Mouse (Mus musculus): ENCODE results near the gene Gm6358. TPM values are rescaled to one million over a fixed set of nuclear protein-coding genes. Genes with fewer than 3 reads are reported as not detected.
"Not testable (repeated sequence)": the region's sequence is repeated elsewhere in the genome, so short reads cannot be mapped to it uniquely, and the experiment has no call there.

The Gm6358 gene
- polyA plus RNA-seq (2012; fragmentation: generic; extraction: Trizol), result not detected
- long read RNA-seq, experiment 1, result 0 reads
- long read RNA-seq, experiment 2, result 0 reads

DNA sequence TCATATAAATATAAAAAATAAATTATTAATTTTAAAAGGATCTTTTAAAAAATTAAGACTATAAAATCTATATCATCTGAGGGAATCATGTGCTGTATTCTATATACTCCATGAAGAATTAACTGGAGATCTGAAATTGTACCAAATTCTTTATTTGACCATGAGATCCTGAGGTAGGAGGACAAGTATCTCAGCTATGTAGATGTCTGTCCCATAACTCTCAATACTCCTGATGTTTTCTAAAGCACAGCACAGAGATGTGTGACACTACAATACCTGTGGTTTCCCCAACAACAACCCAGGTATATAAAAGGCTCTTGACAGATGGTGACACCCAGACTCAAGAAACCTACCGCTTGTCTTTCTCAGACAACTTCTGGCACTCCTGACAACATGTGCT is at the start of gene Gm6358:
Gene Gm6358 (plus strand): TSS at position 301 of the 400 bp plus-strand sequence.
- Histone ChIP-seq H3K36me3 (ENCODE audit: control insufficient read depth, insufficient read depth) (no peaks in the 10 kb centered on the region), H3K27me3 (ENCODE audit: control insufficient read depth, insufficient read depth, insufficient read length) (no peaks in the 10 kb centered on the region), H3K4me3 (ENCODE audit: insufficient read depth, poor library complexity, severe bottlenecking) (no peak within 1 kb of the TSS), H3K79me3 (ENCODE audit: low read depth) (no peaks in the 10 kb centered on the region), H3K79me2 (ENCODE audit: control insufficient read depth, insufficient read depth) (no peaks in the 10 kb centered on the region), H3ac (ENCODE audit: control insufficient read depth, insufficient read length, low read depth) (no peak within 1 kb of the TSS)
- TF ChIP-seq USF1 (IDR thresholded peaks at IDR 0.05; ENCODE audit: low read depth), result no peak
- TF ChIP-seq MYOD1 (IDR thresholded peaks at IDR 0.05; ENCODE audit: control insufficient read depth, insufficient read length, low read depth), result no peak
- TF ChIP-seq MYOG (IDR thresholded peaks at IDR 0.05; ENCODE audit: control insufficient read depth, extremely low read depth, insufficient read length), result no peak
- no peak for TF ChIP-seq CTCF (IDR thresholded peaks at IDR 0.05; ENCODE audit: control insufficient read depth, insufficient read depth, insufficient read length)
- no peak for TF ChIP-seq CEBPB (IDR thresholded peaks at IDR 0.05; ENCODE audit: low read depth)
- no peak for TF ChIP-seq MAX (IDR thresholded peaks at IDR 0.05)
- no peak for TF ChIP-seq FOSL1 (IDR thresholded peaks at IDR 0.05; ENCODE audit: insufficient read depth, low read length, poor library complexity, severe bottlenecking)

DNA sequence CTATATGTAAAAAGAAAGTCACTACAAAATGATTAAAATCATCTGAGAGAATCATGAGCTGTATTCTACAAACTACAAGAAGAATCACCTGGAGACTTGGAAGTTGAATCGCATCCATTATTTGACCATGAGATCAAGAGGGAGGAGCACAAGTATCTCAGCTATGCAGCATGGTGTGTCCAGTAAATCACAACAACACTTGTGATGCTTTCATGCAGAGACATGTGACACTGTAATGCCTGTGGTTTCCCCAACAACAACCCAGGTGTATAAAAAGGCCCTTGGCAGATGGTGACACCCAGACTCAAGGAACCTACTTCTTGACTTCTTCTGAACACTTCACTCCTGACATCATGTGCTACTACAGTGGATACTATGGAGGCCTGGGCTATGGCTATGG is 10.1 kb downstream of the Gm6358 start, which contains the start of gene Gm10061:
Gene Gm10061 (plus strand): TSS at position 301 of the 400 bp plus-strand sequence.
- Histone ChIP-seq H3K36me3 (ENCODE audit: control insufficient read depth, insufficient read depth) (no peaks in the 10 kb centered on the region), H3K27me3 (ENCODE audit: control insufficient read depth, insufficient read depth, insufficient read length) (no peaks in the 10 kb centered on the region), H3K4me3 (ENCODE audit: insufficient read depth, poor library complexity, severe bottlenecking) (no peak within 1 kb of the TSS), H3ac (ENCODE audit: control insufficient read depth, insufficient read length, low read depth) (no peak within 1 kb of the TSS), H3K79me3 (ENCODE audit: low read depth) (no peaks in the 10 kb centered on the region), H3K79me2 (ENCODE audit: control insufficient read depth, insufficient read depth) (no peaks in the 10 kb centered on the region)
- TF ChIP-seq MYOG (IDR thresholded peaks at IDR 0.05; ENCODE audit: control insufficient read depth, extremely low read depth, insufficient read length), result no peak
- TF ChIP-seq MAX (IDR thresholded peaks at IDR 0.05), result no peak
- no peak for TF ChIP-seq FOSL1 (IDR thresholded peaks at IDR 0.05; ENCODE audit: insufficient read depth, low read length, poor library complexity, severe bottlenecking)
- no peak for TF ChIP-seq CTCF (IDR thresholded peaks at IDR 0.05; ENCODE audit: control insufficient read depth, insufficient read depth, insufficient read length)
- no peak for TF ChIP-seq CEBPB (IDR thresholded peaks at IDR 0.05; ENCODE audit: low read depth)
- TF ChIP-seq USF1 (IDR thresholded peaks at IDR 0.05; ENCODE audit: low read depth), result no peak
- TF ChIP-seq MYOD1 (IDR thresholded peaks at IDR 0.05; ENCODE audit: control insufficient read depth, insufficient read length, low read depth), result no peak

DNA sequence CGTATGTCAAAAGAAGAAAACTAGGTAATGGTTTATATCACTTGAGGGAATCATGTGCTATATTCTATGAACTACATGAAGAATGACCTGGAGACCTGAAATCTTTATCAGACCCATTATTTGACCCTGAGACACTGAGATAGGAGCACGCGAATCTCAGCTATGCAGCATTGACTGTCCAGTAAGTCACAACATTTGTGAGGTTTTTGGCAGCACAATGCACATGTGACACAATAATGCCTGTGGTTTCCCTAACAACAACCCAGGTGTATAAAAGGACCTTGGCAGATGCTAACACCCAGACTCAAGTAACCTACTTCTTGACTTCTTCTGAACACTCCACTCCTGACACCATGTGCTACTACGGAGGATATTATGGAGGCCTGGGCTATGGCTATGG is 17.0 kb downstream of the Gm6358 start, which contains the start of gene Gm9789:
Gene Gm9789 (plus strand): TSS at position 301 of the 400 bp plus-strand sequence.
- TF ChIP-seq MAX (IDR thresholded peaks at IDR 0.05), result no peak
- TF ChIP-seq MYOD1 (IDR thresholded peaks at IDR 0.05; ENCODE audit: control insufficient read depth, insufficient read length, low read depth), result no peak
- TF ChIP-seq CEBPB (IDR thresholded peaks at IDR 0.05; ENCODE audit: low read depth), result no peak
- no peak for TF ChIP-seq FOSL1 (IDR thresholded peaks at IDR 0.05; ENCODE audit: insufficient read depth, low read length, poor library complexity, severe bottlenecking)
- no peak for TF ChIP-seq USF1 (IDR thresholded peaks at IDR 0.05; ENCODE audit: low read depth)
- TF ChIP-seq MYOG (IDR thresholded peaks at IDR 0.05; ENCODE audit: control insufficient read depth, extremely low read depth, insufficient read length), result no peak
- no peak for TF ChIP-seq CTCF (IDR thresholded peaks at IDR 0.05; ENCODE audit: control insufficient read depth, insufficient read depth, insufficient read length)
- Histone ChIP-seq H3K79me2 (ENCODE audit: control insufficient read depth, insufficient read depth) (no peaks in the 10 kb centered on the region), H3K27me3 (ENCODE audit: control insufficient read depth, insufficient read depth, insufficient read length) (no peaks in the 10 kb centered on the region), H3K4me3 (ENCODE audit: insufficient read depth, poor library complexity, severe bottlenecking) (no peak within 1 kb of the TSS), H3K36me3 (ENCODE audit: control insufficient read depth, insufficient read depth) (no peaks in the 10 kb centered on the region), H3ac (ENCODE audit: control insufficient read depth, insufficient read length, low read depth) (no peak within 1 kb of the TSS), H3K79me3 (ENCODE audit: low read depth) (no peaks in the 10 kb centered on the region)

DNA sequence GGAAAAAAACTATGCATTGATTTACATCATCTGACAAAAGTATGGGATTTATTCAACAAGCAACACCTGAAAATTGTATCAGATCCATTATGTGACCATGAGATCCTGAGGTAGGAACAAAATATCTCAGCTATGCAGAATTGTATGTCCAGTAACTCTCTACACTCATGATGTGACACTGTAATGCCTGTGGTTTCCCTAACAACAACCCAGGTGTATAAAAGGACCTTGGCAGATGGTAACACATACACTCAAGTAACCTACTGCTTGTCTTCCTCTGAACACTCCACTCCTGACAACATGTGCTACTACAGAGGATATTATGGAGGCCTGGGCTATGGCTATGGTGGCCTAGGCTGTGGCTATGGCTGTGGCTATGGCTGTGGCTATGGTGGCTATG is 28.5 kb downstream of the Gm6358 start, which contains the start of gene Gm7735:
Gene Gm7735 (plus strand): TSS at position 301 of the 400 bp plus-strand sequence.
- H3K79me3 ChIP-seq (ENCODE audit: low read depth); H3K4me3 ChIP-seq (ENCODE audit: insufficient read depth, poor library complexity, severe bottlenecking); H3K79me2 ChIP-seq (ENCODE audit: control insufficient read depth, insufficient read depth); H3ac ChIP-seq (ENCODE audit: control insufficient read depth, insufficient read length, low read depth); H3K36me3 ChIP-seq (ENCODE audit: control insufficient read depth, insufficient read depth); H3K27me3 ChIP-seq (ENCODE audit: control insufficient read depth, insufficient read depth, insufficient read length): not testable (repeated sequence)

DNA sequence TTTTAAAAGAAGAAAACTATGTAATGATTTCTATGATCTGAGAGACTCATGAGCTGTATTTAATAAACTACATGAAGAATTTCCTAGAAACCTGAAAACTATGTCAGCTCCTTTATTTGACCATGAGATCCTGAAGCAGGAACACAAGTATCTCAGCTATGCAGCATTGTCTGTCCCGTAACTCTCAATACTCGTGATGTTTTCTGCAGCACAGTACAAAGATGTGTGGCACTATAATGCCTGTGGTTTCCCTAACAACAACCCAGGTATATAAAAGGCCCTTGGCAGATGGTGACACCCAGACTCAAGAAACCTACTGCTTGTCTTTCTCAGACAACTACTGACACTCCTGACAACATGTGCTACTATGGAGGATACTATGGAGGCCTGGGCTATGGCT is 33.8 kb downstream of the Gm6358 start, which contains the start of gene 1110057P08Rik:
Gene 1110057P08Rik (plus strand): TSS at position 301 of the 400 bp plus-strand sequence.
- H3ac ChIP-seq (ENCODE audit: control insufficient read depth, insufficient read length, low read depth), result no peak within 1 kb of the TSS
- H3K4me3 ChIP-seq (ENCODE audit: insufficient read depth, poor library complexity, severe bottlenecking), result no peak within 1 kb of the TSS
- H3K27me3 ChIP-seq (ENCODE audit: control insufficient read depth, insufficient read depth, insufficient read length), result no peaks in the 10 kb centered on the region
- H3K79me3 ChIP-seq (ENCODE audit: low read depth), result no peaks in the 10 kb centered on the region
- no peaks in the 10 kb centered on the region for H3K36me3 ChIP-seq (ENCODE audit: control insufficient read depth, insufficient read depth)
- H3K79me2 ChIP-seq (ENCODE audit: control insufficient read depth, insufficient read depth), result no peaks in the 10 kb centered on the region
- TF ChIP-seq MYOD1 (IDR thresholded peaks at IDR 0.05; ENCODE audit: control insufficient read depth, insufficient read length, low read depth) (no peak), USF1 (IDR thresholded peaks at IDR 0.05; ENCODE audit: low read depth) (no peak), FOSL1 (IDR thresholded peaks at IDR 0.05; ENCODE audit: insufficient read depth, low read length, poor library complexity, severe bottlenecking) (no peak), MAX (IDR thresholded peaks at IDR 0.05) (no peak), MYOG (IDR thresholded peaks at IDR 0.05; ENCODE audit: control insufficient read depth, extremely low read depth, insufficient read length) (no peak), CTCF (IDR thresholded peaks at IDR 0.05; ENCODE audit: control insufficient read depth, insufficient read depth, insufficient read length) (no peak), CEBPB (IDR thresholded peaks at IDR 0.05; ENCODE audit: low read depth) (no peak)

DNA sequence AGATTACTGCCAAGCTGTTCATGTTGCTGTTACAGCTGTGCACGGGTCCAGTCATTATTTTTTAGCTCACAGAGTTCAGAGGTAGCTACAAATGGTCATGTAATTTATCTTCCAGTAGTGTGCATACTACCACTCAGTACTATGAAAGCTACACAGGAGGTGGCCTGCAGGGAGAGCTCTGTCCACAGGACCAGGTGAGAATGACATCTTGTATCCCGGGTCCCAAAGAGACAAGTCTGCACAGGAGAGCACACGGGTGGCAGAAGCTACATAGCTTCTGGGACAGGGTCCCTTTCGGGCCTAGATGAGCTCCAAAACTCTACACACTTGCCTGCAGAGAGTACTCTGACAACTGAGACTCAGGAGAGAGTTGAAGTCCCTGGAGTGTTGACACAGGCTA is 48.0 kb downstream of the Gm6358 start:
- no peak overlapping the region for H3K4me3 ChIP-seq (ENCODE audit: insufficient read depth, poor library complexity, severe bottlenecking)
- H3ac ChIP-seq (ENCODE audit: control insufficient read depth, insufficient read length, low read depth), result no peak overlapping the region
- H3K79me3 ChIP-seq (ENCODE audit: low read depth), result no peaks in the 10 kb centered on the region
- H3K27me3 ChIP-seq (ENCODE audit: control insufficient read depth, insufficient read depth, insufficient read length), result no peaks in the 10 kb centered on the region
- no peaks in the 10 kb centered on the region for H3K79me2 ChIP-seq (ENCODE audit: control insufficient read depth, insufficient read depth)
- H3K36me3 ChIP-seq (ENCODE audit: control insufficient read depth, insufficient read depth), result no peaks in the 10 kb centered on the region
- TF ChIP-seq FOSL1 (IDR thresholded peaks at IDR 0.05; ENCODE audit: insufficient read depth, low read length, poor library complexity, severe bottlenecking) (no peak), USF1 (IDR thresholded peaks at IDR 0.05; ENCODE audit: low read depth) (no peak), MYOG (IDR thresholded peaks at IDR 0.05; ENCODE audit: control insufficient read depth, extremely low read depth, insufficient read length) (no peak), MYOD1 (IDR thresholded peaks at IDR 0.05; ENCODE audit: control insufficient read depth, insufficient read length, low read depth) (no peak), CTCF (IDR thresholded peaks at IDR 0.05; ENCODE audit: control insufficient read depth, insufficient read depth, insufficient read length) (no peak), CEBPB (IDR thresholded peaks at IDR 0.05; ENCODE audit: low read depth) (no peak), MAX (IDR thresholded peaks at IDR 0.05) (no peak)

All from C2C12 (cell line).